Mouse (Mus musculus) stomach, postnatal 0 days (tissue): Measurements from ENCODE around the gene Oas1a. TPM values are rescaled to one million over a fixed set of nuclear protein-coding genes. Genes with fewer than 3 reads are reported as not detected.

Experiments used
- ATAC-seq: fragments of 200-750 bp; cut with Nextera tagmentation; 2 replicates; pipeline ENCODE4 v1.8.0; 2017; ENCODE audit not compliant: low FRiP score, low TSS enrichment
- DNase-seq: peaks from one replicate; pipeline ENCODE4 v3.0.0-alpha.2; 2016; ENCODE audit warnings: low spot score
- H3K27ac ChIP-seq: fragments of 300-500 bp; sonication (generic); replicated peaks from 2 replicates; pipeline ENCODE4 v1.5.1; 2014; ENCODE audit warnings: mild to moderate bottlenecking, control low read depth
- H3K27me3 ChIP-seq: fragments of 300-500 bp; sonication (generic); 2 replicates; pipeline ENCODE4 v1.6.1; 2014; ENCODE audit warnings: low read length; ENCODE audit not compliant: control insufficient read depth, insufficient read depth
- H3K36me3 ChIP-seq: fragments of 300-500 bp; sonication (generic); 2 replicates; pipeline ENCODE4 v1.6.1; 2014; ENCODE audit warnings: low read length, mixed read lengths; ENCODE audit not compliant: control insufficient read depth, insufficient read depth
- H3K4me1 ChIP-seq: fragments of 300-500 bp; sonication (generic); replicated peaks from 2 replicates; pipeline ENCODE4 v1.6.1; 2014; ENCODE audit warnings: antibody characterized with exemption; ENCODE audit not compliant: control insufficient read depth, insufficient read depth
- H3K4me2 ChIP-seq: fragments of 300-500 bp; sonication (generic); replicated peaks from 2 replicates; pipeline ENCODE4 v1.6.1; 2014; ENCODE audit warnings: low read depth, mild to moderate bottlenecking, control low read depth, moderate library complexity
- H3K4me3 ChIP-seq: fragments of 300-500 bp; sonication (generic); 2 replicates; pipeline ENCODE4 v1.5.1; 2014; ENCODE audit warnings: low read depth, low read length, control low read depth
- H3K9ac ChIP-seq: fragments of 300-500 bp; sonication (generic); 2 replicates; pipeline ENCODE4 v1.6.1; 2014; ENCODE audit warnings: mild to moderate bottlenecking, low read length, control low read depth, mixed read lengths
- H3K9me3 ChIP-seq: fragments of 300-500 bp; sonication (generic); 2 replicates; pipeline ENCODE4 v1.6.1; 2016; ENCODE audit warnings: low read length; ENCODE audit not compliant: control insufficient read depth
- CTCF ChIP-seq: IDR thresholded peaks from 2 replicates; pipeline ENCODE4 v1.5.1; 2016; ENCODE audit warnings: antibody characterized with exemption, low read depth, mild to moderate bottlenecking, moderate library complexity
- EP300 ChIP-seq: optimal IDR thresholded peaks from 2 replicates; pipeline ENCODE3; 2016; ENCODE audit warnings: antibody characterized with exemption
- WGBS: fragments of 180-500 bp; shearing (Covaris S2); extraction: QIAGEN DNeasy Blood & Tissue Kit; methylation state at CpG from one replicate; pipeline ENCODE4 v1.1.7; 2014; 5-methylcytosine and 5-hydroxymethylcytosine counted together
- polyA plus RNA-seq: library from polyadenylated mRNA; unstranded; fragments of >200 nt; fragmentation: Nextera tagmentation; extraction: Ambion mirVana; gene quantifications from 2 replicates; pipeline ENCODE4 v1.2.1, GENCODE M21; 2015

Oas1a gene
- polyA plus RNA-seq, 1 experiment from 2014 or later, result 16.1 TPM

- WGBS, result 50% methylated on average over 2 of the region's 2 CpGs
- Histone ChIP-seq H3K27ac (no peak overlapping the region), H3K9me3 (no peaks in the 10 kb centered on the region), H3K36me3 (no peaks in the 10 kb centered on the region), H3K4me1 (no peaks in the 10 kb centered on the region), H3K9ac (no peak overlapping the region), H3K4me2 (no peak overlapping the region), H3K27me3 (no peaks in the 10 kb centered on the region), H3K4me3 (no peak overlapping the region)
- no peak for ATAC-seq
- no peak for DNase-seq
- TF ChIP-seq CTCF (no peak), EP300 (no peak)
These were observed 35.9 kb downstream of the Oas1a start for GRCm38 (mm10) chr5:120871469-120871868.

GRCm38 (mm10) chr5:120870782-120871181, 36.5 kb downstream of the Oas1a start:
- Histone ChIP-seq H3K4me2 (no peak overlapping the region), H3K36me3 (no peaks in the 10 kb centered on the region), H3K4me3 (no peak overlapping the region), H3K9ac (no peak overlapping the region), H3K4me1 (no peaks in the 10 kb centered on the region), H3K27me3 (no peaks in the 10 kb centered on the region), H3K27ac (no peak overlapping the region), H3K9me3 (no peaks in the 10 kb centered on the region)
- DNase-seq, result no peak
- TF ChIP-seq CTCF, result no peak
- no peak for TF ChIP-seq EP300
- no peak for ATAC-seq
- WGBS, result 81% methylated on average over 7 of the region's 7 CpGs

GRCm38 (mm10) chr5:120870081-120870480, 37.2 kb downstream of the Oas1a start:
- no peak for ATAC-seq
- 55% methylated on average over 3 of the region's 3 CpGs for WGBS

GRCm38 (mm10) chr5:120869436-120870015, 37.8 kb downstream of the Oas1a start:
- no peak for DNase-seq
- 81% methylated on average over 7 of the region's 7 CpGs for WGBS

More at GRCm38 (mm10) chr5:120870081-120870480, 37.2 kb downstream of the Oas1a start:
- no peak overlapping the region for H3K9ac ChIP-seq
- H3K4me2 ChIP-seq, result no peak overlapping the region
- no peaks in the 10 kb centered on the region for H3K27me3 ChIP-seq
- TF ChIP-seq CTCF, result no peak
- no peak for TF ChIP-seq EP300
- H3K27ac ChIP-seq, result no peak overlapping the region
- no peak overlapping the region for H3K4me3 ChIP-seq
- H3K4me1 ChIP-seq, result no peaks in the 10 kb centered on the region
- no peak for DNase-seq
- H3K9me3 ChIP-seq, result no peaks in the 10 kb centered on the region
- H3K36me3 ChIP-seq, result no peaks in the 10 kb centered on the region

GRCm38 (mm10) chr5:120865336-120865860, 41.9 kb downstream of the Oas1a start:
- peak; percentile 27 for DNase-seq
- 66% methylated on average over 3 of the region's 3 CpGs for WGBS
- no peak overlapping the region for H3K4me2 ChIP-seq

More at GRCm38 (mm10) chr5:120869436-120870015, 37.8 kb downstream of the Oas1a start:
- Histone ChIP-seq H3K9ac (no peak overlapping the region), H3K4me3 (no peak overlapping the region), H3K9me3 (no peaks in the 10 kb centered on the region), H3K36me3 (no peaks in the 10 kb centered on the region), H3K27ac (no peak overlapping the region), H3K27me3 (no peaks in the 10 kb centered on the region), H3K4me1 (no peaks in the 10 kb centered on the region), H3K4me2 (no peak overlapping the region)
- ATAC-seq, result no peak
- TF ChIP-seq EP300, result no peak
- no peak for TF ChIP-seq CTCF

GRCm38 (mm10) chr5:120861121-120861520, 46.2 kb downstream of the Oas1a start, which contains the start of gene Oas1h:
TSS of gene Oas1h (plus strand) at chr5:120861421.
- Histone ChIP-seq H3K9ac (no peak within 1 kb of the TSS), H3K9me3 (no peaks in the 10 kb centered on the region), H3K27ac (no peak within 1 kb of the TSS), H3K36me3 (no peaks in the 10 kb centered on the region), H3K4me2 (no peak within 1 kb of the TSS), H3K27me3 (no peaks in the 10 kb centered on the region), H3K4me3 (no peak within 1 kb of the TSS), H3K4me1 (no peaks in the 10 kb centered on the region)
- DNase-seq (no peak), ATAC-seq (no peak)
- WGBS, result 28% methylated on average over 4 of the region's 4 CpGs
- TF ChIP-seq CTCF (no peak), EP300 (no peak)

More at GRCm38 (mm10) chr5:120865336-120865860, 41.9 kb downstream of the Oas1a start:
- Histone ChIP-seq H3K9ac (no peak overlapping the region), H3K4me1 (no peaks in the 10 kb centered on the region), H3K9me3 (no peaks in the 10 kb centered on the region), H3K36me3 (no peaks in the 10 kb centered on the region), H3K4me3 (no peak overlapping the region), H3K27me3 (no peaks in the 10 kb centered on the region), H3K27ac (no peak overlapping the region)
- no peak for TF ChIP-seq EP300
- peak; percentile 66 for TF ChIP-seq CTCF
- no peak for ATAC-seq
